Mouse (Mus musculus): Measurements from ENCODE around the gene Fmo5.

GRCm38 (mm10) chr3:97630746-97631145, 2.1 kb downstream of the Fmo5 start:
- no peak for TF ChIP-seq CTCF (IDR thresholded peaks at IDR 0.05; ENCODE audit: extremely low read depth, insufficient read depth, insufficient read length, insufficient replicate concordance)
- TF ChIP-seq POLR2A (IDR thresholded peaks at IDR 0.05; ENCODE audit: low read depth, low read length), result no peak

Data from spleen, adult 2 months (tissue).